Mouse (Mus musculus) testis, adult 2 months (tissue): Measurements from ENCODE around the gene Cmip.

Experiments used
- CTCF ChIP-seq: fragments of 200-500 bp; IDR thresholded peaks from 2 replicates; pipeline ENCODE4 v1.5.1; 2012; ENCODE audit warnings: low read depth, mild to moderate bottlenecking, inconsistent platforms, low read length, moderate library complexity; ENCODE audit not compliant: control insufficient read depth, insufficient read depth, insufficient replicate concordance
- POLR2A ChIP-seq: fragments of 200-500 bp; IDR thresholded peaks from 2 replicates; pipeline ENCODE4 v1.6.1; 2012; ENCODE audit warnings: low read depth, mild to moderate bottlenecking, inconsistent platforms, low read length, moderate library complexity; ENCODE audit not compliant: control insufficient read depth

GRCm38 (mm10) chr8:117360172-117360930 is 103.5 kb downstream of the Cmip start:
- TF ChIP-seq CTCF: no peak
- TF ChIP-seq POLR2A: no peak
